Mouse (Mus musculus) brown adipose tissue, adult 24 weeks (tissue): ENCODE measurements around the gene Lrit2. TPM values are rescaled to one million over a fixed set of nuclear protein-coding genes. Genes with fewer than 3 reads are reported as not detected.
A peak's percentile ranks its signal among the peaks of the same experiment; 100 is the strongest.

Experiments
- H3K27ac ChIP-seq: fragments of 200-500 bp; replicated peaks from 2 replicates; pipeline ENCODE4 v1.5.1; 2012; ENCODE audit warnings: low read depth, mild to moderate bottlenecking, low read length
- H3K4me1 ChIP-seq: fragments of 200-500 bp; 2 replicates; pipeline ENCODE4 v1.6.1; 2012; ENCODE audit warnings: low read length, mixed read lengths; ENCODE audit not compliant: control insufficient read depth, insufficient read depth, insufficient read length
- H3K4me3 ChIP-seq: fragments of 200-500 bp; 2 replicates; pipeline ENCODE4 v1.5.1; 2012; ENCODE audit warnings: low read depth, mild to moderate bottlenecking, low read length, moderate library complexity; ENCODE audit not compliant: insufficient read depth
- polyA plus RNA-seq: library from polyadenylated mRNA; stranded (reverse); fragments of >200 nt; gene quantifications from 2 replicates; pipeline ENCODE4 v1.2.4, GENCODE M21; 2012; ENCODE audit not compliant: missing spikeins, insufficient read depth, insufficient read length

Lrit2 gene
- polyA plus RNA-seq, 1 experiment: not detected

GRCm38 (mm10) chr14:37101531-37101930, 33.8 kb downstream of the Lrit2 start:
- no peak overlapping the region for H3K27ac ChIP-seq
- no peak overlapping the region for H3K4me3 ChIP-seq
- 0 out of 2 replicates have a peak, but pooled peaks cover 4% of the 10 kb centered on the region for H3K4me1 ChIP-seq

GRCm38 (mm10) chr14:37102484-37102883, 34.8 kb downstream of the Lrit2 start:
- Histone ChIP-seq H3K4me1 (0 out of 2 replicates have a peak, but pooled peaks cover 4% of the 10 kb centered on the region), H3K4me3 (no peak overlapping the region), H3K27ac (no peak overlapping the region)

GRCm38 (mm10) chr14:37104747-37105146, 37.0 kb downstream of the Lrit2 start:
- Histone ChIP-seq H3K4me1 (no peaks in the 10 kb centered on the region), H3K27ac (no peak overlapping the region)

GRCm38 (mm10) chr14:37105846-37106245, 38.1 kb downstream of the Lrit2 start:
- no peak overlapping the region for H3K27ac ChIP-seq
- no peak overlapping the region for H3K4me3 ChIP-seq
- H3K4me1 ChIP-seq: no peaks in the 10 kb centered on the region

More at GRCm38 (mm10) chr14:37104747-37105146, 37.0 kb downstream of the Lrit2 start:
- H3K4me3 ChIP-seq: no peak overlapping the region

GRCm38 (mm10) chr14:37109460-37109859, 41.7 kb downstream of the Lrit2 start:
- no peak overlapping the region for H3K27ac ChIP-seq
- no peak overlapping the region for H3K4me3 ChIP-seq
- no peaks in the 10 kb centered on the region for H3K4me1 ChIP-seq

- no peak overlapping the region for H3K4me3 ChIP-seq
- H3K27ac ChIP-seq: no peak overlapping the region
Observed at GRCm38 (mm10) chr14:37109975-37110374, 42.2 kb downstream of the Lrit2 start.

GRCm38 (mm10) chr14:37110456-37110855, 42.7 kb downstream of the Lrit2 start:
- H3K4me1 ChIP-seq: no peaks in the 10 kb centered on the region
- no peak overlapping the region for H3K27ac ChIP-seq
- no peak overlapping the region for H3K4me3 ChIP-seq

More at GRCm38 (mm10) chr14:37109975-37110374, 42.2 kb downstream of the Lrit2 start:
- no peaks in the 10 kb centered on the region for H3K4me1 ChIP-seq

GRCm38 (mm10) chr14:37111371-37111770, 43.6 kb downstream of the Lrit2 start:
- H3K27ac ChIP-seq: no peak overlapping the region
- no peak overlapping the region for H3K4me3 ChIP-seq
- H3K4me1 ChIP-seq: no peaks in the 10 kb centered on the region

GRCm38 (mm10) chr14:37112931-37113330, 45.2 kb downstream of the Lrit2 start:
- Histone ChIP-seq H3K27ac (peak overlapping the region; percentile 78), H3K4me1 (no peaks in the 10 kb centered on the region), H3K4me3 (no peak overlapping the region)

- H3K4me1 ChIP-seq: no peaks in the 10 kb centered on the region
- H3K27ac ChIP-seq: peak within 1 kb of the TSS; percentile 78
- no peak within 1 kb of the TSS for H3K4me3 ChIP-seq
Observed at GRCm38 (mm10) chr14:37113922-37114321, 46.2 kb downstream of the Lrit2 start, which contains the start of gene 2610528A11Rik. TSS of gene 2610528A11Rik (minus strand) at chr14:37114022.

GRCm38 (mm10) chr14:37119233-37119632, 51.5 kb downstream of the Lrit2 start:
- no peak overlapping the region for H3K4me3 ChIP-seq
- no peak overlapping the region for H3K27ac ChIP-seq
- H3K4me1 ChIP-seq: no peaks in the 10 kb centered on the region

Other genes with a start within 250 kb of the Lrit2 start
- 46.7 and 88.5 TPM in 2 replicates for gene Ccser2, start 99.2 kb upstream of the Lrit2 start, polyA plus RNA-seq
- gene Rgr, start 19.0 kb upstream of the Lrit2 start, polyA plus RNA-seq: not detected in 2 replicates
- not detected in 2 replicates for gene Lrit1, start 13.1 kb upstream of the Lrit2 start, polyA plus RNA-seq
- gene Cdhr1, start 30.4 kb downstream of the Lrit2 start, polyA plus RNA-seq: not detected in 2 replicates
- gene 2610528A11Rik, start 46.1 kb downstream of the Lrit2 start, polyA plus RNA-seq: 2.2 TPM in 1 of 2 replicates, not detected in the other
- gene Ghitm, start 67.3 kb downstream of the Lrit2 start, polyA plus RNA-seq: 1,037 and 1,094 TPM in 2 replicates